Mouse (Mus musculus): Measurements from ENCODE around the gene Nlgn2. TPM values are rescaled to one million over a fixed set of nuclear protein-coding genes. Genes with fewer than 3 reads are reported as not detected.

Gene Nlgn2
- total RNA-seq, 1 experiment from 2014 or later = 0.29 TPM

DNA sequence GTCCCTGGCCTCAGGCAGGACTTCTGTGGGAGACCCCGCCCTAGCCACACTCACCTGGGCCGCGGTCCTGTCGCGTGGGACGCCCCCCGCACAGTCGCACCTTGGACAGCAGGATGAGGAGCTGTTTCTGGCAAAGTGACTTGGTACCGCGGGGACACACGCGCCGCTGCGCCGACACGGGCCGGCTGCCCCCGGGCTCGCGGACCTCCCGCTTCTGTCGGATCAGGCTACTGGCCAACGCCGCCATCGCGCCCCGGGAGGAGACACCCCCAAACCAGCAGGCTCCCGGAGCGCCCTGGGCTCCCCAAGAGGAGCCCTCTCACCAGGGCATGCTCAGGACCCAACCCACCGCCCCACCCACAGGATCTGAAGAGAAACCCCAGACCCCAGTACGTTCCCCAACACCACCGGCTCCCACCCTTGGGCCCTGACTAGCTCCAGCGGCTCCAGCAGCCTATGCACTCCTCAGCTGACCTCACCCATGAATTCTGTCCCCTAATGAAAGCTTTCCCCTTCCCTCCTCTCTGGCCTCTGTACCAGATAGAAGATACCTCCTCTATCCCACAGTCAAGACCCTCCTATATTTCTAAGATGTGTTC lies 36.1 kb downstream of the Nlgn2 start, which contains the start of gene Fgf11:
TSS of gene Fgf11 (minus strand) at position 479 of the 599 bp plus-strand sequence.
- no peak for ATAC-seq (replicated peaks; ENCODE audit: insufficient number of reproducible peaks, low FRiP score, low TSS enrichment, poor library complexity, severe bottlenecking)

DNA sequence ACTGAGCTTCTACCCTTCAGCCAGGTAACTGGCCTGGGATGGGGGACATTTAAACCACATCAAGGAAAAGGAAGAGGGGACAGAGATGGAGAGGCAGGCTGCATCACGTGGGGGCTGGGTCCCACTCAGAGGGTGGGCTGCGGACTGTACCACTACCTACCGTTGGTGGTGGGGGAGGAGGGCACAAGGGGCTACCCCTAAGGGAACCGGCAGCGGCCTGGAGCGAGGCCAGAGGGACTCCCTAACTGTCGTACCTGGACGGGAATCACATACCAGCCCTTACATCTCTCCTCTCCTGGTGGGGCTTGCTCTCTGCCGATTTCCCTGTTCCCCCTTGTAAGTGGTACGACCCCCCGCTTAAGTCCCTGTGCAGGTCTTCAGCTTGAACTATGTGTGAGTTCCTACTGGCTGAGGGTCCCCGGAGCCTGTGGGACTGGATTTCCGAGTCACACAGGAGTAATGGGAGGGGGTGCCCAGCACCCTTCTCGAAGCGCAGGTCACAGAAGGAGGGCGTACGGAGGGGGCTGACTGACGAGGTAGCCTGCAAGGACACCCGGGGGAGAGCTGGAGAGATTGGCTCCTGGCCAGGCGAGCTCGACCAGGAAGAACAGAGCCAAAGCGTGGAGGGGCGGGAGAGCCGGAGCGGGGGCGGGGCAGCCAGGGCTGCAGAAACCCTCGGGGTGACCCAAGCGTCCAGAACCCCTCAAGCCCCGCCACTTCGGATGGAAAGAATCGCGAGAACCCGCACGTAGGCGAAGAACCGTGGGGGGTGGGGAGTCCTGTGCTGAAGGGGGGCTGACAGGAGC lies 37.0 kb downstream of the Nlgn2 start:
- ATAC-seq (replicated peaks; ENCODE audit: insufficient number of reproducible peaks, low FRiP score, low TSS enrichment, poor library complexity, severe bottlenecking) = no peak

DNA sequence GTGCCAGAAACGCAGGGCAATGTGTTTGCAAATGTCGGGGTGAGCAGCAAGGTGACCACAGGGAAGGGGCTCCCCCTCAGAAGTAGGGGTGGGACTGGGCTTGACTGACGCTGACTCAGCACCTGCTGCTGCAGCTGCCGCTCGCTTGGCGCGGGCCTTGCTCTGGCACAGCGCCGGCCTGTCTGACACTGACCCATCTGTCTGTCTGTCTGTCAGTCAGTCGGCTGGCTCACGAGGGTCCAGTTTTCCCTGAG lies 37.5 kb downstream of the Nlgn2 start:
- ATAC-seq (replicated peaks; ENCODE audit: insufficient number of reproducible peaks, low FRiP score, low TSS enrichment, poor library complexity, severe bottlenecking) = 0 out of 2 replicates have a peak, but pooled peaks have one; percentile 4

DNA sequence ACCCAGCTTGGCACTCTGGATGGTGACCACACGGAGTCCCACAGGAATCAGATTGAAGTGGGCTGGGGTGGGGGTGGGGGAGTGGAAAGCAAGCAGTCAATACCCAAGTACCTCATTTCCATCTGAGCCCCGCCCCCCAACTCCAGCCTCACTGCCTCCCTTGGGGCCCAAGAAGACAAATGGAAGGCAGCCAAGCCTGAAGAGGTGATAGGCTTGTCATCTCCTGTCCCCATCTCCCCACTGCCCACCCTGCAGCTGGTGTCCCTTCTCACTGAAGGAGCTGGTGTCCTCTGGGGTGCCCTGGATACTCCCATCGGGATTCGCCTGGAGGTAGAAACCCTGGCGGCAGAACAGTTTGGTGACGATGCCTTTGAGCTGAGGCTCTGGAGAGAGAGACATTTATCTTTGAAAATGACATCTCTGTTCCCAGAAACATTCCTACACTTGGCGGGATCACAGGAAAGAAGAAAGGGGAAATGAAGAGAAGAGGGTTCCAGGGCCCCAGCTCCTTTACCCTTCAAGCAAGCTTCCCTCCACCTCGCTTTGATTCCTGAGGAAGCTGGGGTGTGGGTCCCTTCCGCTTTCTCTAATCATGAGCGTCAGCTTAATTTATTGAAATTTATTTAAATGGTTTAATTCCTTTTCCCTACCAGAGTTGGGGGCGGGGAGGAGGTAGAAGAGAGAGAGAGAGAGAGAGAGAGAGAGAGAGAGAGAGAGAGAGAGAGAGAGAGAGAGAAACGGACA lies 38.0 kb downstream of the Nlgn2 start:
- ATAC-seq (replicated peaks; ENCODE audit: insufficient number of reproducible peaks, low FRiP score, low TSS enrichment, poor library complexity, severe bottlenecking) = no peak

DNA sequence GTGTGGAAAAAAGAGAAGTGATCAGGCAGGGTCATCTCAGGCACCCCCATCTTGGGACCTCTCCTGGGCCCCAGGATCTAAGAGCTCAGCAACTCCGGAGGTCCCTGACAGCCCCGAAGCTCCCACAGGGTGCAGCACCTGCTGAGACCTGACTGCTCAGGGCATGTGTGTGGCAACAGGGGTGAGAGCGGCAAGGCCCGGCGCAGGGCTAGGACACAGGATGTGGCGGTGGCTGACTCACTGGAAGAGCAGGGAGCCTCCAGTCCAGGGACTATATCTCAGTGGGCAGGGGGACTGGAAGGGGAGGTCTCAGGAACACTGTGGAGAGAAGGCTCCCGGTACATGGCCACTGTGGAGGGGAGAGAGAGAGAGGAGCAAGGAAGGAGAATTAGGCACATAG lies 39.7 kb downstream of the Nlgn2 start:
- ATAC-seq (replicated peaks; ENCODE audit: insufficient number of reproducible peaks, low FRiP score, low TSS enrichment, poor library complexity, severe bottlenecking) = no peak

DNA sequence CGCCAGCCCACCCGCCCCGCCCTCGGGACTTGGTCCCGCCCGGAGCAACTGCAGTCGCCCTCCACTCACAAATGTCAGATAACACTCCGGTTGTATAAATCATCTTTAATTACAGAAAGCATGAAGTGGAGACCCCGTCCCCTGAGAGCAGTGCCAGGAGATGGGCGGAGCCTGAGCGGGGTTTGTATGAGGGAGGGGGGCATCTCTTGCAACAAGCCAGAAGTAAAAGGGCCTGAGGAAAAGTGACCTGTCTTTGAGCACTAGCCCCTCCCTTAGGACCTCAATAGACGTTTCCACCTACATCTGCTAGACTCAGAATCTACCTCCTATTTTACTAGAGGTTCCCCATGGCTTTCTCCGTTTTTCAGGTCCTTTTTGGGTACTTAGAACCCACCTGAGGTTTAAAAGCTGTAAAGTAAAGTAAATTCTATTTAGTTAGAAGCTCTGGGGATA lies 41.6 kb downstream of the Nlgn2 start:
- ATAC-seq (replicated peaks; ENCODE audit: insufficient number of reproducible peaks, low FRiP score, low TSS enrichment, poor library complexity, severe bottlenecking) = no peak

DNA sequence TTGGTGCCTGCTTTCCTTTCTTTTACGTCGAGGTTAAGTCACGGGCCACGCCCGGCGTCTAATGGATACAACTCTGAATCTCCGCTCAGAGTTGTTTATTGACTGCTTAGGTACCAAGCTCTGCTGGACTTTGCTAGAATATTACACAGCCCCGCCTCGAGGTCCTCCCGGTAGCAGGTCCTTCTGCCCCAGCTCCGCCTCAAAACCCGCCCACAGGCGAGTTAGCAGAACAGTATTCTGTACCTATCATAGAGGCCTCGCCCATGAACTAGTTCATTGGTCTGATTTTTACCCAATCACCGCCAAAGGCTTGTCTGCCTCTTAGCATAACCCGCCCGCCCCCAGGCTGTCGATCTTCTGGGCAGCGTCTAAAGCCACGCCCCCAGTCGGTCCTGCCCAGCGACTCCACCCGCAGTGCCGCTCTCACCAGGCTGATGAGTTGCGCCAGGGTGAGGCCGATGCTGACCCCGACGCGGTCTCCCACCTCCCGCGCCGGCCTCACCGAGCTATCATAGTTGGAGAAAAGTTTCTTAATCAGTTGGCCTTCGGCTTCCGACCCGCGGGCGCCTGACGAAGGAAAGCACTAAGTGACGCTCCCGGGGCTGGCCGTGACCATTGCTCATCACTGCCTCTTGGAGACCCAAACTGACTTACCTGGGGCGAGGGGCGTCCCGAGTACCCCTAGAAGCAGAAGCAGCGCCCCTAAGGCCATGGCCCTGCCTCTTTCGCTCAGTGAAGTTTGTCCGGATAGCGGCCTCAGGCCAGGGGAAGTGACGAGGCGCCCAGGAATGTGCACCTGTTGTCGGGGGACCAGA lies 42.2 kb downstream of the Nlgn2 start, which contains the start of gene Chrnb1:
TSS of gene Chrnb1 (minus strand) at position 776 of the 815 bp plus-strand sequence.
- peak; percentile 95 for ATAC-seq (replicated peaks; ENCODE audit: insufficient number of reproducible peaks, low FRiP score, low TSS enrichment, poor library complexity, severe bottlenecking)

DNA sequence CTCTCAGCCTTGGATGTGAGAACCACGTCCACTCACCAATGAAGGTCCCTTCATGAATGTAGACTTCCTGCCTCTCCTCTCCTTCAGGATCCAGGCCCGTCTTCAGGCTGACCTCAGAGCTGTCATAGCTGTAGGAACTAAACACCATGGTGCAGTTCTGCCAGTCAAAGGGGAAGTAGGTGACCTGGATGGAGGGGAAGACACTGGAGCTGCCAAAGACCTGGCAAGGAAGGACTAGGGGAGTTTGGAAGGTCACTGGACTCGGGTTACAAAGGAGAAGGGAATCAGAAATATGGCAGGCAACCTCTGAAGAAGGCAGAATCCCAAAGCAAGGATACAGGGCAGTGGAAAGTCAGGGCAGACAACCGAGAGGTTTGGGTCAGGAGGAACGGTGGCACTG lies 44.2 kb downstream of the Nlgn2 start:
- ATAC-seq (replicated peaks; ENCODE audit: insufficient number of reproducible peaks, low FRiP score, low TSS enrichment, poor library complexity, severe bottlenecking) = no peak

DNA sequence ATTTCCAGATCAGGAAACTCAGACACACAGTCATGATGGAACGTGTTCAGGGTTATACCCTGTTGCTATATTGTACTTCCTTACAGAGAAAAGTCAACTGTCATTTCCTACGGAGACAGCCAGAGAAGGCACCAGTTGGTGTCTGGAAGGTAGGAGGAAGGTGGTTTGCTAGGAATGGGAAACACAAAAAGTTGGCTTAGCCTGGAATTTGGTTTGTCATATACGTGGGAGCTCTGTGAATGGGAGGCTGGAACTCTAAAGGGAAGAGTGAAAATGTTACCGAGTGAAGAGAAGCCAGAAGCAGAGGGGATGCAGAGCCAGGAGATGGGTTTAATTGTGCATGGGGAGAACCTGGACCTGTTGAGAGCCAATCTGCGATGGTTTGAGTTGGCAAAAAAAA lies 46.2 kb downstream of the Nlgn2 start:
- no peak for ATAC-seq (replicated peaks; ENCODE audit: insufficient number of reproducible peaks, low FRiP score, low TSS enrichment, poor library complexity, severe bottlenecking)

DNA sequence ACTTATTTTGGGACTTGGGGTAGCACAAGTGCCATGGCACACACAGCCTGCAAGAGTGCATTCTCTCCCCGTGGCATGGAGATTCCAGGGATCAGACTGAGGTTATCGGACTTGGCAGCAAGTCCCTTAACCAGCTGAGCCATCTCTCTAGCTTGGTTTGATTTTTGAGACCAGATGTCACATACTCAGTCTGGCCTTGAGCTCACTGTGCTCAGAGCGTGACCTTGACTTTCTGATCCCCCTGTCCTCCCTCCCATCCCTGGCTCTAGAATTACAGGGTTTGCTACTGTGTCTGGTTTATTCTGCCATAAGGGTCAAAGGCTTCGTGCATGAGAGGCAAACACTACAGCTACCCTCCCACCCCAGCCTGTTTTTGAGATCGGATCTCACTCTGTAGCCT lies 48.2 kb downstream of the Nlgn2 start:
- ATAC-seq (replicated peaks; ENCODE audit: insufficient number of reproducible peaks, low FRiP score, low TSS enrichment, poor library complexity, severe bottlenecking) = no peak

DNA sequence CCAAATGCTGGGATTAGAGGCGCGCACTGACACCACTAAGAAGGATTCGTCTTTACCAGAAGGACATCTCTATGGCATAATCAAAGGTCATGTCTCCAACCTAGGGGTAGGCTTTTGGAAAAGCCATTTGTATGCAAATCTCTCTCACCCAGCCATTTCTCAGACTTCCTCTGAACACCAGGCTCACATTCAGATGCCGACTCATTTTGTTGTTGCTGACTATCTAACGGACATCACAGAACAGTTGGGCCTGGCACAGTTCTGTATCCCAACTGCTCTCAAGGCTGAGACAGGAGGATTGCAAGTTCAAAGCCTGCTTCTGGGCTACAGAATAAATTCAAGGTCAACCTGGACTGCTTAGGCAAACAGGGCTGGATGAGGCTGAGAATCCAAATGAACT lies 50.3 kb downstream of the Nlgn2 start:
- no peak for ATAC-seq (replicated peaks; ENCODE audit: insufficient number of reproducible peaks, low FRiP score, low TSS enrichment, poor library complexity, severe bottlenecking)

DNA sequence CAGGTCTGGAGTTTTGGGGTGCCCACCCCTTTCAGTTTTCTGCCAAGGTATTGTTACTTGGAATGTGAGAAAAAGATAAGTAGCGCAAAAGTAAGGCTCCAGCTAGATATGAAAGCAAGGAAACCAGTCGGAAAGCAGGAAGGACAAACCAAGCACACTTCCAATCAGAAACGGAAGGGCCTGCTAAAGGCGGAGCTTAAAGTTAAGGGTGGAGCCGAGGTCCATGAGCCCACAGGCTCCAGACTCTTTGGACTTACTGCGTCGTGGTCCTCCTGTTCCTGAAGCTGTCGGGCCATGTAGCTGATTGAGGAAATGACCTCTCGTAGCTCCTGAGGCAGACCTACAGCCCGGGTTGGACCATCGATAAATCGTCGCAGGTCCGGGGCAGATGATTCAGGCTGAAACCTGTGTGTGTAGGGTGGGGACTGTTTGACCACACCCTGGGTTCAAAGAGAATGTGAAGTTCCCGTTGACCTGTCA lies 52.8 kb downstream of the Nlgn2 start:
- peak; percentile 77 for ATAC-seq (replicated peaks; ENCODE audit: insufficient number of reproducible peaks, low FRiP score, low TSS enrichment, poor library complexity, severe bottlenecking)

DNA sequence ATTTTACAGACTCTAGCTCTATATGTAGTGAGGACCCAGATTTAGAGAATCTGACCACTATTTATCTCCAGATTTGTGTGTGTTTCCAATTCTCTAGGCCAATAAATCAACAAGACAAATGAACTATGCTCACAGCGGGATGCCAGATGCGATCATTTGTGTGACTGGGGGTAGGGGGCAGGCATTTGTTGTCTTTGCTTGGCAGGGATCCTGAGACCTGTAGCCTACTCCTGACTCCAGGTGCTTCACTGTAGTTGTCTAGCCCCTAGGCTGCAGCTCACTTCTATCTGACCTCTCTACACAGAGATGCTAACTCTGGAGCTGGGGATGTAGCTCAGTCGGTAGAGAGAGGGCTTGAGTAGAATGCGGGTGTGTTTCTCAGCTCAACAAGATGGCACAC lies 55.8 kb downstream of the Nlgn2 start:
- no peak for ATAC-seq (replicated peaks; ENCODE audit: insufficient number of reproducible peaks, low FRiP score, low TSS enrichment, poor library complexity, severe bottlenecking)

DNA sequence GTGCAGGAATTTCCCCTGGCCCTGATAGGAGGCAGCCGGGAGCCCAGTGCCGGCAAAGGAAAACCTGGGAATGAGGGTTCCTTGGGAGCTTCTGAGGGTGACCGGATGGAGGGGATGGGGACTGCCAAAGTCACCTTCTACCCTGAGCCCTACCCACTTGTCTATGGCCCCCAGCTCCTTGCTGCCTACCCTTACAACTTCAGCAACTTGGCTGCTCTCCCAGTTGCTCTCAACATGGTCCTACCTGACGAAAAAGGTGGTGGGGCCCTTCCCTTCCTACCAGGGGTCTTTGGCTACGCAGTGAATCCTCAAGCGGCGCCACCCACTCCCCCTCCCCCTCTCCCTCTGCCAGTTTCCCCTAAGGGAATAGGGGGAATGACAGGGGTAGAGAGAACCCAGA lies 58.6 kb downstream of the Nlgn2 start:
- no peak for ATAC-seq (replicated peaks; ENCODE audit: insufficient number of reproducible peaks, low FRiP score, low TSS enrichment, poor library complexity, severe bottlenecking)

DNA sequence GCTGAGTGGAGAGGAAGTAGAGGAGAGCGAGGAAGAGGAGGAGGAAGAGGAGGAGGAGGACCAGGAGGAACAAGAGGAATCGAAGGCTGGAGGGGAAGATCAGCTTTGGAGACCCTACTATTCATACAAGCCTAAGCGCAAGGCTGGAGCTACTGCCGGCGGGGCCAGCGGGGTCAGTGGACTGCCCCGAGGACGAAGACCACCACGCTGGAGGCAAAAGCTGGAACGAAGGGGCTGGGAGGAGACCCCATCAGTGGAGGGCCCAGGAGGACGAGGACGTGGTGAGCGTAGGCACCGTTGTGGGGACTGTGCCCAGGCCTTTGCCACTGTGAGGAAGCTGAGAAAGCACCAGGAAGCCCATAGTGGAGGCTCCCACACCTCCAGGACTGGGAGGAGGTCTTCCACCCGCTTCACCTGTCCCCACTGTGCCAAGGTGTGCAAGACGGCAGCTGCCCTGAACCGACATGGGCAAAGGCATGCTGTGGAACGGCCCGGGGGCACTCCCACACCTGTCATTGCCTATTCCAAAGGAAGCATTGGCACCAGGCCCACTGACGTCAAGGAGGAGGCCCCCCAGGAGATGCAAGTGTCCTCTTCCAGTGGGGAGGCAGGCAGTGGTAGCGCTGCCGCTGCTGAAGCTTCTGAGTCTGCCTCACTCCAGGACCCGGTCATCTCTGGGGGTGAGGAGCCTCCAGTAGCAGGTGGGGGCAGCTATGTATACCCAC lies 59.2 kb downstream of the Nlgn2 start:
- ATAC-seq (replicated peaks; ENCODE audit: insufficient number of reproducible peaks, low FRiP score, low TSS enrichment, poor library complexity, severe bottlenecking) = no peak

DNA sequence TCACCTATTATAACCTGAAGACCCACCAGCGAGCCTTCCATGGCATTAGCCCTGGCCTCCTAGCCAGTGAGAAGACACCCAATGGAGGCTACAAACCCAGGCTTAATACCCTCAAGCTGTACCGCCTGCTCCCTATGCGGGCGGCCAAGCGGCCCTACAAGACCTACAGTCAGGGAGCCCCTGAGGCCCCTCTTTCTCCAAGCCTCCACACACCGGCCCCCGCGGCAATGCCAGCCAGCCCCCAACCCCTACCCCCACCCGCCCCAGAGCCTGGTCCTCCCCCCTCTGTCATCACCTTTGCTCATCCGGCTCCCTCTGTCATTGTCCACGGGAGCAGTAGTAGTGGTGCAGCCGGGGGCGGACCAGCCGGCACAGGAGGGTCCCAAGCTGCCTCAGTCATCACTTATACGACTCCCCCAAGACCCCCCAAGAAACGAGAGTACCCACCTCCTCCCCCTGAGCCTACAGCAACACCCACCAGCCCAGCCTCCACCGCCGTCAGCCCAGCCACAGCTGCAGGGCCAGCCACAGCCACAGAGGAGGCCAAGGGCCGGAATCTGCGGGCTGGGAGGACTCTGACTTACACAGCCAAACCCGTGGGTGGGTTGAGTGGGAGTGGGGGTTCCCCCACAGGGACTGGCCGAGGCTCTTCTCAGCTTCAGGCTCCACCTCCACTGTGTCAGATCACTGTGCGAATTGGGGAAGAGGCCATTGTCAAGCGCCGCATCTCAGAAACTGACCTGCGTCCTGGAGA lies 59.9 kb downstream of the Nlgn2 start:
- ATAC-seq (replicated peaks; ENCODE audit: insufficient number of reproducible peaks, low FRiP score, low TSS enrichment, poor library complexity, severe bottlenecking) = peak; percentile 47; the same call in 1 of the 2 replicates

DNA sequence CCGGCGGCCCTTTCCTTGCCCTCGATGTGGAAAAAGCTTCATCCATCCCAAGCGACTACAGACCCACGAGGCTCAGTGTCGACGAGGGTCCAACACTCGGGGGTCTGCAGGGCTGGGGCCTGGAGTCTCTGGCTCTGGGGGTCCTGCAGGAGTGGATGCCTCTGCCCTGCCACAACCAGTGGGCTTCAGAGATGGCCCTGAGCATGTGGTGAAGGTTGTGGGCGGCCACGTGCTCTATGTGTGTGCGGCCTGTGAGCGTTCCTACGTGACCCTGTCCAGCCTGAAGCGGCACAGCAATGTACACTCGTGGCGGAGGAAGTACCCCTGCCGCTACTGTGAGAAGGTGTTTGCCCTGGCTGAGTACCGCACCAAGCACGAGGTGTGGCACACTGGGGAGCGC lies 61.1 kb downstream of the Nlgn2 start:
- ATAC-seq (replicated peaks; ENCODE audit: insufficient number of reproducible peaks, low FRiP score, low TSS enrichment, poor library complexity, severe bottlenecking) = no peak

DNA sequence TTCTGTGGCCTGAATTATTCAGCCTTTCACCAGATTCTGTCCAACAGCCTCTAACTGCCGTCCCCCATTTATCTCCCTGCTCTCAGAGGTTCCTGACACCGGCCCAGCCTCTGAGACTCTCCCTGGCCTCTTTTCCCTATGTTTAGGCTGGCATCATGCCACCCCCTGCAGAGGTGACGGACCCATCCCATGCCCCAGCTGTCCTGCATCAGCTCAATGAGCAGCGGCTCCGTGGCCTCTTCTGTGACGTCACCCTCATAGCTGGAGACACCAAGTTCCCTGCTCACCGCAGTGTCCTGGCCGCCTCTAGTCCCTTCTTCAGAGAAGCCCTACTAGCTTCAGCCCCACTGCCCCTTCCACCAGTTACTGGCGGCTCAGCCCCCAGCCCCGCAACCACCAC lies 61.9 kb downstream of the Nlgn2 start:
- no peak for ATAC-seq (replicated peaks; ENCODE audit: insufficient number of reproducible peaks, low FRiP score, low TSS enrichment, poor library complexity, severe bottlenecking)
